Mouse (Mus musculus): ENCODE results near the gene Mnat1. TPM values are rescaled to one million over a fixed set of nuclear protein-coding genes. Genes with fewer than 3 reads are reported as not detected.
"Not testable (repeated sequence)": the region's sequence is repeated elsewhere in the genome, so short reads cannot be mapped to it uniquely, and the experiment has no call there.

Mnat1 gene
- total RNA-seq (2021) = 10 to 100 TPM; 19.7 to 23.3 TPM
- long read RNA-seq, experiment 1, transcript Mnat1-201 (8 exons, 2,505 nt) = major isoform, 11 of 19 reads
- long read RNA-seq, experiment 1, partial matches to known transcripts = 6 of 19 reads
- long read RNA-seq, experiment 1, other reads (novel, unspliced or antisense) = 2 of 19 reads
- long read RNA-seq, experiment 2, partial matches to known transcripts = 0 of 4 reads
- long read RNA-seq, experiment 2, other reads (novel, unspliced or antisense) = 0 of 4 reads

- DNase-seq = peak; percentile 83
These were observed at the start of gene Mnat1 for GRCm38 (mm10) chr12:73123093-73124041. Mnat1 (plus strand) TSS chr12:73123717.

DNA sequence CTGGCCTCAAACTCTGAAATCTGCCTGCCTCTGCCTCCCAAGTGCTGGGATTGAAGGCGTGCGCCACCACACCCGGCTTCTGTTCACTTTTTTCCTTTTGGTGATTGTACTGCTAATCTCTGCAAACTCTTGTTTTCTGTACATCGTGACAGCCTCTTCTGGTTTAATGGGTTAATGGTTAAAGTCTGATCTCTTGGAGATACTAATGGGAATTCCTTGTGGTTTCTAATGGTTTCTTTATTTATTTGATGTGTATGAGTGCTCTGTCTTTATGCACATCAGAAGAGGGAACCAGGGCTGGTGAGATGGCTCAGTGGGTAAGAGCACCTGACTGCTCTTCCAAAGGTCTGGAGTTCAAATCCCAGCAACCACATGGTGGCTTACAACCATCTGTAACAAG lies 41.7 kb upstream of the Mnat1 start:
- not testable (repeated sequence) for DNase-seq

GRCm38 (mm10) chr12:73083773-73084172 lies 39.7 kb upstream of the Mnat1 start:
- no peak for DNase-seq

DNA sequence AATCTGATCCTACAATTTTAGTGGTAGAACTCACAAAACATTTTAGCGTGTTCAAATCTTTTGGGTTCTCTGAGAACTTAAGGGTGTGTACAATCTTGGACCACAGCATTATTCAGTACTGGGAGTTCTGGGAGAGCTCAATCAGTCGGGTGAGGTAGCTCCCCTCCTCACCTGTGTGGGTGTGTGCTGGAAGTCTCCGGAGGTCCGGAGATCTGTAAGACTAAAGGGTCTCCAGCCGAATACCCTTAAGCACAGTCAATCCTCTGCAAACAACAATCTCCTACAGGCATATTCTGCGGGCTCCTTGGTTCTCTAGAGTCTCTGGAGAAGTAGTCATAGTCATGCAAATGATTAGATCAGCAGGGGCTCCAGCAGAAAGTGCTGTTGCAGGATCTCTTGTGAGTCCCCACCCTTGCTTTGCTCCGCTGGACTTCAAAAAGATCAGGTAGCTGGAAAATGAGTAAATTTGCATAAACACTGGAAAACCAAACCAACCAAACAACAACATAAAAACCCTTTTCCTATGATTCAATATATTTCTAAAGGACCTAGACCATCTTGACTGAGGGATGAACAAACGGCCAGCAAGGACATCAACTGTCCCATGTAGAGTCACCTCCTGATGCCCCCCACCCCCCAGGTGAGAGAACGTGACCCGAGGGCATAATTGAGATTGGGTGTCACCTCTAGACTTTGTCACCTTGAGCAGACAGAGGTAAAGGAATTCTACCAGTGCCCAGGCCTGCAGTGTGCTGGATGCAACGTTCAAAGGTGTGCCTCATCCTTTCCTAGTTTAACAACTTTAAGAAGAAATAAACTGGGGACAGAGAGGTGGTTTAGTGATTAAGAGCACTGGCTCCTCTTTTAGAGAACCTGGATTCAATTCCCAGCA lies 37.5 kb upstream of the Mnat1 start:
- no peak for DNase-seq

- no peak for DNase-seq
These were observed 36.4 kb upstream of the Mnat1 start for GRCm38 (mm10) chr12:73087086-73087485.

DNA sequence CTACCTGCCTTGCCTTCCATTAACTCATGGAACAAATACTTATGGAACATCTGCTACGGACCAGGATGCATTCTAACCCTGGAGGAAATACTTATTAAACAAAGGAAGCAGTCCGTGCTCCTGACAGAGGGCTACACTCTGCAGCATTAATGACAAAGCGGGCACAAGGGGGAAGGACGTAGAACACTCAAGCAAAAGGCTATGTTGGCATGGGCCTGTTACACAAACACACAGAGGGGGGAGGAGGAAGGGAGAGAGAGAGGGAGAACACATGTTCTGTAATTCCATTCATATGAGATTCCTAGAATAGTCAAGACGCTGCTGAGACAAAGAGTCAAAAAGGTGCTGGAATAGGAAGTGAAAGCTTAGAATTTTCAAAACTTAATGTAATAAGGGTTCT lies 35.0 kb upstream of the Mnat1 start:
- no peak for DNase-seq

GRCm38 (mm10) chr12:73088911-73089310 lies 34.6 kb upstream of the Mnat1 start:
- DNase-seq = no peak

GRCm38 (mm10) chr12:73090672-73091335 lies 32.7 kb upstream of the Mnat1 start:
- DNase-seq = no peak

GRCm38 (mm10) chr12:73094189-73094588 lies 29.3 kb upstream of the Mnat1 start:
- DNase-seq = no peak

GRCm38 (mm10) chr12:73094605-73095004 lies 28.9 kb upstream of the Mnat1 start:
- no peak for DNase-seq

DNA sequence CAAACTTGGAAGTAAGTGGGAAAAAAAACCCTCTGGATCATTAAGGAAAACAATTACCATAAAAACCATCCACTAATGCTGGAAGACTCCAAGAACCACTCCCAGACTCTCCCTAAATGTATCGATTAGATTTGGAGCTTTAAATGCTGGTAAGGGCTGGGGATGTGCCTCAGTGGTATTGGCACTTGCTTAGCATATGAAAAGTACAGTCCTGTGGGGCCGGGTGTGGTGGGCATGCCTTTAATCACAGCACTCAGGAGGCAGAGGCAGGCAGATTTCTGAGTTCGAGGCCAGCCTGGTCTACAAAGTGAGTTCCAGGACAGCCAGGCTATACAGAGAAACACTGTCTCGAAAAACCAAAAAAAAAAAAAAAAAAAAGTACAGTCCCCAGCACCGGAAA lies 27.3 kb upstream of the Mnat1 start:
- not testable (repeated sequence) for DNase-seq

DNA sequence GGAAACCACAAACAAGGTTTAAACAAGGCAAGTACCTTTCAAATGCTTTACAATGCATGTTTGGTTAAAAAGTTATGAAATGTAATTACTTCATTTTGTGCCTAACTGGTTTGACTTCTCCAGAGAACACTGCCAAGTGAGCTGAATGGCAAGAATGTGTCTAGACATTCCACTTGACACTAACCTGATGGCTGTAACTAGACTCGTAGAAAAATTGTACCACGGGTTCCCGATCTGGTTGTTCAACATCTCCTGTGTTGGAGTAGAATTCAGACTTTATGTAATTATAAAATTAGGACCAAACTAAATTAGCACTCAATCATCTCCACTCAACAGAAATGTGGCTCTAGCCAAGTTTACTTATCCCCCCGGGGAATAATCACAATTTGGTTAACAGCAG lies 24.9 kb upstream of the Mnat1 start:
- no peak for DNase-seq

DNA sequence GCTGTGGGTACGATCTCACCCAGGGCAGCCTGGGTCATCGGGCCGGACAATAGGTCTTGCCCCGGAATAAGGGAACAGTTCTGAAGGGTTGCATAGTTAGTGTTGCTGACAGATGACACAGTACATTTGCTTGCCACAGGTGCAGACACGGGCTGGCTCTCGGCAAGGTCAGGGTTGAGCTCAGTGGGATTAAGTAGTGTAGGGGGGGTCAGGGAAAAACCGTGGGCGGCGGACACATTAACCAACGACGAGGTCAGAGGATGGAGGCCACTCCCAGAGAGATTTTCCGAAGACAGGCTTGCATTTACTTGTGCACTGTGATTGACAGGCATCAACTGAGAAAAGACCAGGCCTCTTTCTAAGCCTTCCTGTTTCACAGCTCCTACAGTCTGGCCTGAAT lies 19.8 kb upstream of the Mnat1 start:
- DNase-seq = no peak

DNA sequence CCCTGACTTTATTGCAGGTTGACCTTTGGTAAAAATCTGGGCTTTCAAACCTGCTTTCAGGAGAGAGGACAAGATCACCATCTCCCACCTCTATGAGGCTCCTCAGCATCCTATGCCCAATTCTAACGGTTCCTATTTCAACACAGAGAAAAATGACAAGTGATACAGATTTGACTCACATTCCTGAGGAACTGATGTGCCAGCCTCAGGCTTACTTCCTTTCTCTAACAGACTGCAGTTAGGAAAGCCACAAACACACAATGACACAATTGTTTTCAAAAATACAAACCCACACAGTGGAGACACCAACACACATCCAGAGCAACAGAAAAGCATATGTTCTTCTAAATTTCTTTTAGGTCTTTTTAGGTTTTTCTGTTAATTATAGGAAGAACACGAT lies 15.7 kb upstream of the Mnat1 start:
- DNase-seq = no peak

- peak; percentile 56 to 61 for DNase-seq
These were observed 12.9 kb upstream of the Mnat1 start for GRCm38 (mm10) chr12:73110431-73111111.

DNA sequence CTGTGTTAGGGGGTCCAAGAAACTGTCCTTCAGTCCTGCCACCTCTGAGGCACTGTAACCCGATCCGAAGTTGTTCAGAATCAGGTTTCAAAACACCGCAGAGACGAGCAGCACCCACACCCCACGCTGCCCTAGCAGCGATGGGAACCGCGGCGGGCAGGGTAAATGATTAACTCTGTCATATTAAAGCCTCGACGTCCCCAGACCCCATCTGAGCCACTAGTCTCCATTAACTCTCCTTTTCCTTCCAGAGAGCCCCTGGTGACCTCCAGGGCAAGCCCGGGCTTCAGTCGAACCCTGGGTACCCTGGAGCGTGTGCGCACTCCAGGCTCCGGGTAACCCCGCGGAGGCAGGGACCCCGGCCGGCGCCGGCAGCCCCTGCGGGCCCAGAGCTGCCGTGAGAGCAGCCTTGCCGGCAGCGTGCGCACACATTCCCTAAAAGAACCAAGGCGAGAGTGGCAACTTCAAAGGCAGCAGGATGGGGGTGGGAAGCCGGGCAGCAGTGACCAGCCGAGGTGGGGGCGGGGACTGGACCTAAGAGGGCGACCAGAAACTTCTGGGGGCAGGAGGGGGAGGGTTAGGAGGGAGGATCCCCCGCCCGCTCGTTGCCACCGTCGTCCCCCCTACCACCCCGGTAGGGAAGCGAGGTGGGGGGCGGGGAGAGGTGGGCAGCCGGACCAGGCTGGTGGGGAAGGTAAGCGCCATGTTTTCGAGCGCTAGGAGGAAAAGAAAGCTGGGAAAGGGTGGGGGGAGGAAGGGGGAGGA lies 11.8 kb upstream of the Mnat1 start:
- peak; percentile 43 to 69 for DNase-seq

GRCm38 (mm10) chr12:73112326-73113087 lies 11.0 kb upstream of the Mnat1 start:
- peak; percentile 38 to 60 for DNase-seq

DNA sequence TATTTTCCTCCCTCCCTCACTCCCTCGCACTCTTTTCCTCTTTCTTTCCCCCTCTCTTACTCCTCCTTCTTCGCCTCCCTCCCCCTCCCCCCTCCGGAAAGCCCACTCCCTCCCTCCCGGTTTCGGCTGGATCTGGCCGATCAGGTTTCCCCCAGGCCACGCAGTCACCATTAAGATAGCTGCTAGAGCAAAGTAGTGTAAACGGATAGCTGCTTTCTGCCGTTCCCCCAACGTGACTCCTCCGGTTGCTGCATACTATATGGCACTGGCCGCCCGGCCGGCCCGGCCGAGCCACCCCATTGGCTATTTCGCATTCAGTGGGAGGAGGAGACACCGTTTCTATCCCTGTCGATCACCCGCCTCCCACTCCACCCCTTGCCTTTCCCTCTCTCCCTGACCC lies 10.3 kb upstream of the Mnat1 start, which contains the start of gene Six4:
Gene Six4 (minus strand): TSS at position 261 of the 400 bp plus-strand sequence.
- DNase-seq = peak; percentile 82 to 85

DNA sequence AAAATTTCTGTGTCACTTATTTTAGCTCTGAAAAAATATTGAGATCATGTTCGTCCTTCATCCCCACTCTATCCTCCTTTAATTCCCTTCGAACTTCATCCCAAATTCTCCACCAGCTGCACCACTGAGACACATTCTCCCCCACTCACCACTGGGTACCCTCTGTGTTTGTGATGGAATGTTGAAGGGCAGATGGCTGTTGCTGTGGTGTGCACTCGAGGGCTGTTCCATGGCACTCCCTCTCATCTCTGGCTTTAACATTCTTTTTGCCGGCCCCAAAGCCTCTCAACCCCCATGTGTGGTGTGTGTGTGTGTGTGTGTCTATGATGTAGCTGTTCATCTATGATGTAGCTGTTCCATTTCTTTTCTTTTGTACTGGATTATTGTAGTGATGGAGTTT lies 1.7 kb downstream of the Mnat1 start:
- no peak for DNase-seq
